Mouse (Mus musculus) MEL (cell line): ENCODE measurements at regions not wholly inside any gene's neighbourhood (a gene's known extent, or its start where the extent isn't known, plus 50 kb on each side); places are given as distances from the start of the nearest gene placed in this dataset.

Experiments
- CTCF ChIP-seq, 3 experiments: IDR thresholded peaks in 2 of 3; conservative IDR thresholded peaks in 1 of 3; 2 replicates each; pipeline ENCODE4 v1.5.1; 2011 to 2012; ENCODE audit warnings: low read length in 3 of 3, low read depth in 2 of 3, mild to moderate bottlenecking in 2 of 3, improper control_type of control experiment in 1 of 3, inconsistent platforms in 1 of 3, mixed read lengths in 1 of 3, moderate library complexity in 1 of 3; ENCODE audit not compliant: control insufficient read depth in 1 of 3, insufficient read depth in 1 of 3, poor library complexity in 1 of 3, severe bottlenecking in 1 of 3
- ETS1 ChIP-seq: IDR thresholded peaks from 2 replicates; pipeline ENCODE4 v1.6.1; 2012; ENCODE audit warnings: low read depth, mild to moderate bottlenecking, inconsistent platforms, low read length, improper control_type of control experiment, moderate library complexity
- GATA1 ChIP-seq: IDR thresholded peaks from 2 replicates; pipeline ENCODE4 v1.6.1; 2011; ENCODE audit warnings: low read depth, low read length, improper control_type of control experiment
- POLR2A ChIP-seq, 2 experiments: IDR thresholded peaks; 2 replicates each; pipeline ENCODE4 v1.6.1; 2011 to 2012; ENCODE audit warnings: low read length in 2 of 2, mild to moderate bottlenecking in 2 of 2, control low read depth in 1 of 2, improper control_type of control experiment in 1 of 2, low read depth in 1 of 2, moderate library complexity in 1 of 2; ENCODE audit not compliant: control insufficient read depth in 1 of 2, insufficient read depth in 1 of 2, poor library complexity in 1 of 2
- USF1 ChIP-seq: IDR thresholded peaks from 2 replicates; pipeline ENCODE4 v1.6.1; 2014; ENCODE audit warnings: low read depth, mild to moderate bottlenecking, inconsistent platforms, low read length, improper control_type of control experiment, moderate library complexity
- ZC3H11A ChIP-seq: IDR thresholded peaks from 2 replicates; pipeline ENCODE4 v1.6.1; 2012; ENCODE audit warnings: low read depth, mild to moderate bottlenecking, inconsistent platforms, low read length, improper control_type of control experiment
- ZNF384 ChIP-seq: IDR thresholded peaks from 2 replicates; pipeline ENCODE4 v1.6.1; 2012; ENCODE audit warnings: low read depth, mild to moderate bottlenecking, inconsistent platforms, low read length, improper control_type of control experiment

DNA sequence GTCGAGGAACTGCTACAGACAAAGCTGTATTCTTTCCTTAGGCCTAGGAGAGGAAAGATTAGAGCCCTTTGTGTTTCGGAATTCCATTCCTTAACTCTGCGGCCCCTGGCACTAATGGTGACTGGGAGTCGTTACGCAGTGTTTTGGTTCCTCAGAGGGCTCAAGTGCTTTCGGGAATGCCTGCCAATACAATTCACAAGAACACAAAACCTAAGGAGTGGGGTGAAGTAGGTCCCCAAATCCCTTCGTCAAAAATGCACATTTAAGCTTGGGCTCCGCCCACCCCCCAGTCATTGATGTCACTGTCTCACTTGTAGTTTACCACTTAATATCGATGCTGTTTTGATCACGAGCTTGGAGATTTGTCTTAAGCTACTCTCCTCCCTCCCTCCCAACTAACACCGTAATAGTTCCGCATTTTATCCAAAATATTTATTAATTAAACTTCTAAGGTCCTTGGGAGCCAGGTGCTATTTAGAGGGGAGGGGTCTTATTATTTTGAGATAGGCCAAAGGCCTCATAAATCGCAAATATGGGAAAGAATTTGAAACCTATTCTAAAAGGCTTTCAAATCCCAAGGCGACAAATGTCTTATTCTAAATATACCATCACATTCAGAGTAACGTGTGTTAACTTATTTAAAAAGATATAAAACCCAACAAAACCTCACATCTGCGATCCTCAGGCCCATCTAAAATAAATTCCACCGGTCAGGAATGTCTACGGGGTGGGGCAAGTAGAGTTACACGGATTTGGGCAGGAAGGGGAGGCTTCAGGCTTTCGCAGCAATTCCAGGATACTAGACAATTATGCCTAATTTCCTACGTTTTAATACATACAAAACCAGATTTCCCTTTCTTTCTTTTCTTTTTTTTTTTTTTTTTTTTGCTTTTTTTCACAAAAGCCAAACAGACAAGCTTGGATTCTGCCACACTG lies 75.6 kb upstream of the Chd2 start:
- TF ChIP-seq USF1 (no peak), CTCF (IDR thresholded peaks at IDR 0.05 in 2 of 3, conservative IDR thresholded peaks at IDR 0.05 in 1 of 3; ENCODE audit: control insufficient read depth in 1 of 3, insufficient read depth in 1 of 3, low read depth in 2 of 3, low read length in 3 of 3, poor library complexity in 1 of 3, severe bottlenecking in 1 of 3) (no peak), POLR2A (IDR thresholded peaks at IDR 0.05; ENCODE audit: control insufficient read depth in 1 of 2, insufficient read depth in 1 of 2, low read depth in 1 of 2, low read length in 2 of 2, poor library complexity in 1 of 2) (peak in 1 of 2 experiments; percentile 34; a peak in 2 of 4 replicates), ZNF384 (peak; percentile 56; the same call in 1 of the 2 replicates), ZC3H11A (no peak), GATA1 (no peak), ETS1 (peak; percentile 38; the same call in 1 of the 2 replicates)
